9 mouse cellular contexts compared by ENCODE assay signal in genomic region chr2:3910086-3910891, GRCm38 (mm10).
DNase-seq lines count a peak whose midpoint lies in the region; ATAC-seq lines count a peak whose summit lies in the region.
"Had no signal": no experiment of that assay in that cellular context is flagged by ENCODE, and none has a peak within 500 bp of the region (broad histone marks: within the 10 kb centered on the region; RNA-seq: fewer than 3 reads in every experiment).

No protein-coding gene starts in this region.

- DNase-seq in CD4-positive, CD25-positive, alpha-beta regulatory T cell, adult 2 months (ENCODE audit: low read depth, low spot score): peak; percentile 12
- DNase-seq in cerebellum, adult 8-10 months: peak; percentile 51
- DNase-seq in retina, embryonic 14.5 days (ENCODE audit: low spot score): peak; percentile 51
- DNase-seq in left cerebral cortex, adult 18-20 months (ENCODE audit: low spot score in 2 of 2): no peak
- DNase-seq in ovary, postnatal 14 days (ENCODE audit: low spot score): no peak
- no peak for DNase-seq in urinary bladder, postnatal 4 days (ENCODE audit: low spot score in 2 of 2)
- DNase-seq: kidney, adult 2 months had no signal

- H3K4me2 ChIP-seq in hindbrain, embryonic 16.5 days (ENCODE audit: low read length): no peak overlapping the region

- WGBS in hindbrain, embryonic 16.5 days: 38% methylated on average over 9 of the region's 9 CpGs

- H3K9me3 ChIP-seq in hindbrain, embryonic 16.5 days (ENCODE audit: control insufficient read depth, low read length): no peaks in the 10 kb centered on the region

- no peaks in the 10 kb centered on the region for H3K36me3 ChIP-seq in hindbrain, embryonic 16.5 days (ENCODE audit: control insufficient read depth, insufficient read depth, low read length)

- no peaks in the 10 kb centered on the region for H3K27me3 ChIP-seq in hindbrain, embryonic 16.5 days (replicated peaks; ENCODE audit: control insufficient read depth, insufficient read depth, low read length)

- peak overlapping the region; percentile 26; the same call in 1 of the 2 replicates for H3K27ac ChIP-seq in hindbrain, embryonic 16.5 days (ENCODE audit: low read depth, low read length)

- H3K9ac ChIP-seq in hindbrain, embryonic 16.5 days (ENCODE audit: low read depth, low read length): no peak overlapping the region

- peaks cover 4% of the 10 kb centered on the region; the same call in 1 of the 2 replicates for H3K4me1 ChIP-seq in hindbrain, embryonic 16.5 days (ENCODE audit: control insufficient read depth, insufficient read depth, low read depth, low read length)

- no peak for ATAC-seq in CD4-positive, CD25-positive, alpha-beta regulatory T cell, adult 4 months
- peak; percentile 68 for ATAC-seq in hindbrain, embryonic 16.5 days

- no peak overlapping the region for H3K4me3 ChIP-seq in hindbrain, embryonic 16.5 days (ENCODE audit: low read length)

Comparison
In these comparisons a context has a peak if more than half of its experiments do, and no peak if none do; other contexts are left out.
1. DNase-seq: peak in CD4-positive, CD25-positive, alpha-beta regulatory T cell, adult 2 months (single experiment), cerebellum, adult 8-10 months (single experiment) and retina, embryonic 14.5 days (single experiment); none in left cerebral cortex, adult 18-20 months (0 of 2), ovary, postnatal 14 days (single experiment) and urinary bladder, postnatal 4 days (0 of 2).